Comparison of ENCODE assay signal across 8 mouse cellular contexts in the genomic region with DNA sequence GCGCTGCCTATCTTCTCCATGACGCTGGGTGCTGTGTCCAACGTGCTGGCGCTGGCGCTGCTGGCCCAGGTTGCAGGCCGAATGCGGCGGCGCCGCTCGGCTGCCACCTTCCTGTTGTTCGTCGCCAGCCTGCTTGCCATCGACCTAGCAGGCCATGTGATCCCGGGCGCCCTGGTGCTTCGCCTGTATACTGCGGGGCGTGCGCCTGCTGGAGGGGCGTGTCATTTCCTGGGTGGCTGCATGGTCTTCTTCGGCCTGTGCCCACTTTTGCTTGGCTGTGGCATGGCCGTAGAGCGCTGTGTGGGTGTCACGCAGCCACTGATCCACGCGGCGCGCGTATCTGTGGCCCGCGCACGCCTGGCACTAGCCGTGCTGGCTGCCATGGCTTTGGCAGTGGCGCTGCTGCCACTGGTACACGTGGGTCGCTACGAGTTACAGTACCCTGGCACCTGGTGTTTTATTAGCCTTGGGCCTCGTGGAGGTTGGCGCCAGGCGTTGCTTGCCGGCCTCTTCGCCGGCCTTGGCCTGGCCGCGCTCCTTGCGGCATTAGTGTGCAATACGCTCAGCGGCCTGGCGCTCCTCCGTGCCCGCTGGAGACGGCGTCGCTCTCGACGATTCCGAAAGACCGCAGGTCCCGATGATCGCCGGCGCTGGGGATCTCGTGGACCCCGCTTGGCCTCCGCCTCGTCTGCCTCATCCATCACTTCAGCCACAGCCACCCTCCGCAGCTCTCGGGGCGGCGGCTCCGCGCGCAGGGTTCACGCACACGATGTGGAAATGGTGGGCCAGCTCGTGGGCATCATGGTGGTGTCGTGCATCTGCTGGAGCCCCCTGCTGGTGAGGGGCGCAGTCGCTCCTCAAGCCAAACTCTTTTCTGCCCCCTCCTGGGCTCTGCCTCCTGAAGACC. TPM values are rescaled to one million over a fixed set of nuclear protein-coding genes. Genes with fewer than 3 reads are reported as not detected.
DNase-seq lines count a peak whose midpoint lies in the region; ATAC-seq lines count a peak whose summit lies in the region.

No protein-coding gene starts in this region.

- peak overlapping the region; percentile 61 for H3K9ac ChIP-seq in forebrain, embryonic 12.5 days
- H3K9ac ChIP-seq in hindbrain, embryonic 16.5 days (ENCODE audit: low read depth, low read length): peak overlapping the region; percentile 62
- peak overlapping the region; percentile 27 for H3K9ac ChIP-seq in liver, embryonic 11.5 days (ENCODE audit: low read depth, low read length)

- 0 out of 2 replicates have a peak, but pooled peaks have one; percentile 28 for ATAC-seq in cerebellum, adult (ENCODE audit: insufficient number of reproducible peaks, low FRiP score, low TSS enrichment)
- ATAC-seq in forebrain, embryonic 12.5 days (ENCODE audit: low FRiP score): peak; percentile 57
- peak; percentile 52 for ATAC-seq in hindbrain, embryonic 16.5 days
- no peak; the same call in 1 of the 2 replicates for ATAC-seq in liver, embryonic 11.5 days (replicated peaks; ENCODE audit: low FRiP score)

- DNase-seq in layer of hippocampus, adult 18-20 months (ENCODE audit: low spot score in 2 of 2): peak; percentile 63 to 79
- no peak for DNase-seq in layer of hippocampus, adult 9-10 months (ENCODE audit: low spot score)
- peak; percentile 77 for DNase-seq in liver, embryonic 11.5 days (ENCODE audit: low spot score)
- peak; percentile 82 for DNase-seq in neural tube, embryonic 10.5 days (ENCODE audit: extremely low spot score, low spot score)
- peak; percentile 73 for DNase-seq in testis, postnatal 14 days (ENCODE audit: low spot score)

- H3K4me3 ChIP-seq in forebrain, embryonic 12.5 days (replicated peaks): peak overlapping the region; percentile 39
- H3K4me3 ChIP-seq in hindbrain, embryonic 16.5 days (ENCODE audit: low read length): peak overlapping the region; percentile 39
- H3K4me3 ChIP-seq in liver, embryonic 11.5 days (ENCODE audit: low read depth, low read length): peak overlapping the region; percentile 26

- peaks cover 12% of the 10 kb centered on the region for H3K27me3 ChIP-seq in forebrain, embryonic 12.5 days
- no peaks in the 10 kb centered on the region for H3K27me3 ChIP-seq in hindbrain, embryonic 16.5 days (replicated peaks; ENCODE audit: control insufficient read depth, insufficient read depth, low read length)
- 0 out of 2 replicates have a peak, but pooled peaks cover 4% of the 10 kb centered on the region for H3K27me3 ChIP-seq in liver, embryonic 11.5 days (replicated peaks; ENCODE audit: control insufficient read depth, insufficient read depth, low read length)

- H3K4me1 ChIP-seq in forebrain, embryonic 12.5 days: peaks cover 24% of the 10 kb centered on the region
- H3K4me1 ChIP-seq in hindbrain, embryonic 16.5 days (ENCODE audit: control insufficient read depth, insufficient read depth, low read depth, low read length): peaks cover 26% of the 10 kb centered on the region
- H3K4me1 ChIP-seq in liver, embryonic 11.5 days (replicated peaks; ENCODE audit: control insufficient read depth, insufficient read depth, low read length): peaks cover 8% of the 10 kb centered on the region

- no peak overlapping the region for H3K27ac ChIP-seq in forebrain, embryonic 12.5 days
- H3K27ac ChIP-seq in hindbrain, embryonic 16.5 days (ENCODE audit: low read depth, low read length): peak overlapping the region; percentile 64
- H3K27ac ChIP-seq in liver, embryonic 11.5 days (ENCODE audit: low read depth, low read length): no peak overlapping the region

- H3K36me3 ChIP-seq in forebrain, embryonic 12.5 days (replicated peaks): peaks cover 49% of the 10 kb centered on the region
- H3K36me3 ChIP-seq in hindbrain, embryonic 16.5 days (ENCODE audit: control insufficient read depth, insufficient read depth, low read length): peaks cover 27% of the 10 kb centered on the region
- peaks cover 4% of the 10 kb centered on the region; the same call in 1 of the 2 replicates for H3K36me3 ChIP-seq in liver, embryonic 11.5 days (ENCODE audit: control insufficient read depth, insufficient read depth, low read length)

- WGBS in forebrain, embryonic 12.5 days: 27% methylated on average over 80 of the region's 80 CpGs
- 15% methylated on average over 74 of the region's 80 CpGs for WGBS in hindbrain, embryonic 16.5 days
- 36% methylated on average over 80 of the region's 80 CpGs for WGBS in liver, embryonic 11.5 days

- peak overlapping the region; percentile 70 for H3K4me2 ChIP-seq in forebrain, embryonic 12.5 days
- peak overlapping the region; percentile 70 for H3K4me2 ChIP-seq in hindbrain, embryonic 16.5 days (ENCODE audit: low read length)
- peak overlapping the region; percentile 67 for H3K4me2 ChIP-seq in liver, embryonic 11.5 days

- H3K9me3 ChIP-seq in forebrain, embryonic 12.5 days: no peaks in the 10 kb centered on the region
- H3K9me3 ChIP-seq in hindbrain, embryonic 16.5 days (ENCODE audit: control insufficient read depth, low read length): no peaks in the 10 kb centered on the region
- no peaks in the 10 kb centered on the region for H3K9me3 ChIP-seq in liver, embryonic 11.5 days (ENCODE audit: control insufficient read depth, low read length)

RNA-seq across cellular contexts. Expression of a gene that starts 1.8 kb away (rescaled TPM):
- total RNA-seq in layer of hippocampus, adult 18-20 months (2021): under 1 TPM; 0.57 to 0.79 TPM
- polyA plus RNA-seq in forebrain, embryonic 12.5 days (2016; fragmentation: Nextera tagmentation; extraction: Ambion mirVana): 0.91 and 0.96 TPM in 2 replicates
- 0.61 and 0.87 TPM in 2 replicates for polyA plus RNA-seq in hindbrain, embryonic 16.5 days (2015; fragmentation: Nextera tagmentation; extraction: Ambion mirVana)
- polyA plus RNA-seq in liver, embryonic 11.5 days (2014; fragmentation: Nextera tagmentation; extraction: Ambion mirVana): 0.49 and 0.53 TPM in 2 replicates

RNA-seq across cellular contexts. Expression of a gene that starts 15.8 kb away (rescaled TPM):
- total RNA-seq in layer of hippocampus, adult 18-20 months (2021): 10 to 100 TPM; 52.1 to 59.2 TPM
- 201 and 214 TPM in 2 replicates for polyA plus RNA-seq in forebrain, embryonic 12.5 days (2016; fragmentation: Nextera tagmentation; extraction: Ambion mirVana)
- polyA plus RNA-seq in hindbrain, embryonic 16.5 days (2015; fragmentation: Nextera tagmentation; extraction: Ambion mirVana): 135 TPM in 2 replicates
- polyA plus RNA-seq in liver, embryonic 11.5 days (2014; fragmentation: Nextera tagmentation; extraction: Ambion mirVana): 113 and 114 TPM in 2 replicates

RNA-seq across cellular contexts. Expression of a gene that starts 30.7 kb away (rescaled TPM):
- 10 to 100 TPM; 43.5 to 46.1 TPM for total RNA-seq in layer of hippocampus, adult 18-20 months (2021)
- polyA plus RNA-seq in forebrain, embryonic 12.5 days (2016; fragmentation: Nextera tagmentation; extraction: Ambion mirVana): 37.1 and 38.0 TPM in 2 replicates
- polyA plus RNA-seq in hindbrain, embryonic 16.5 days (2015; fragmentation: Nextera tagmentation; extraction: Ambion mirVana): 21.2 and 24.6 TPM in 2 replicates
- polyA plus RNA-seq in liver, embryonic 11.5 days (2014; fragmentation: Nextera tagmentation; extraction: Ambion mirVana): 23.3 and 24.3 TPM in 2 replicates

RNA-seq across cellular contexts. Expression of a gene that starts 46.7 kb away (rescaled TPM):
- total RNA-seq in layer of hippocampus, adult 18-20 months (2021): 10 to 100 TPM; 14.9 to 16.8 TPM
- polyA plus RNA-seq in forebrain, embryonic 12.5 days (2016; fragmentation: Nextera tagmentation; extraction: Ambion mirVana): 168 and 185 TPM in 2 replicates
- polyA plus RNA-seq in hindbrain, embryonic 16.5 days (2015; fragmentation: Nextera tagmentation; extraction: Ambion mirVana): 92.6 and 97.9 TPM in 2 replicates
- 375 and 420 TPM in 2 replicates for polyA plus RNA-seq in liver, embryonic 11.5 days (2014; fragmentation: Nextera tagmentation; extraction: Ambion mirVana)
